Mouse (Mus musculus) bone marrow macrophage, adult 2 months (primary cell): ENCODE results near the gene Dnm3.

Experiments used
- CTCF ChIP-seq: IDR thresholded peaks from 2 replicates; pipeline ENCODE4 v1.5.1; 2012; ENCODE audit warnings: low read depth, mild to moderate bottlenecking, low read length, moderate library complexity
- POLR2A ChIP-seq: IDR thresholded peaks from 2 replicates; pipeline ENCODE4 v1.6.1; 2012; ENCODE audit warnings: mild to moderate bottlenecking, low read depth, low read length, borderline replicate concordance

- TF ChIP-seq POLR2A: no peak
- TF ChIP-seq CTCF: no peak
These were observed 28.7 kb upstream of the Dnm3 start for GRCm38 (mm10) chr1:162506516-162506915.
